Mouse (Mus musculus) thymus, adult 2 months (tissue): ENCODE measurements around the gene Mtx3.

ENCODE experiments used
- CTCF ChIP-seq: fragments of 200-500 bp; IDR thresholded peaks from 2 replicates; pipeline ENCODE4 v1.5.1; 2012; ENCODE audit warnings: mild to moderate bottlenecking, control low read depth, low read length, moderate library complexity, borderline replicate concordance; ENCODE audit not compliant: control insufficient read depth, poor library complexity, insufficient read depth; ENCODE audit errors: extremely low read depth
- POLR2A ChIP-seq: fragments of 200-500 bp; IDR thresholded peaks from 2 replicates; pipeline ENCODE4 v1.6.1; 2012; ENCODE audit warnings: mild to moderate bottlenecking, low read length, control low read depth, moderate library complexity; ENCODE audit not compliant: control insufficient read depth, poor library complexity, insufficient read depth; ENCODE audit errors: extremely low read depth

DNA sequence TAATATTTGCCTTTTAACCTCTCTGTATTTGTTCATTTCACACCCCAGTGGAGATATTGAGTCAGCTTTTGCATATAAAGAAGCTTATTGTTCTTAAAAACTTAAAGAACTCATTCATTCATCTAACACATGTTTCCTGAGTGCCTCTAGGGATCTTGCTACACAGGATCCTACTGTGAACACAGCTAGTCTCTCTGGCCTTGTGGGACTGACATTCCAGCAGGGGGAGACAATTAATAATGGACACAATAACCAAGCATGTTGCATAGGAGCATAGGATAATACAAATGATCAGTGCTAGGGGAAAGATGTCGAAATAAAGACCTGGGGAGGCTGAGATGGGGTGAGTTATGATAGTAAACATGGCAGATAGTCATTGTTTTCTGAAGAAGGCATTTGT is 22.1 kb downstream of the Mtx3 start:
- TF ChIP-seq CTCF, result no peak
- no peak for TF ChIP-seq POLR2A
